Mouse (Mus musculus) E14TG2a.4 (cell line): ENCODE measurements around the gene Csta1.
"Not testable (repeated sequence)": the region's sequence is repeated elsewhere in the genome, so short reads cannot be mapped to it uniquely, and the experiment has no call there.

Source experiments
- CTCF ChIP-seq: conservative IDR thresholded peaks from 2 replicates; pipeline ENCODE4 v1.5.1; 2014; ENCODE audit warnings: low read length
- NANOG ChIP-seq: IDR thresholded peaks from 2 replicates; pipeline ENCODE4 v1.6.1; 2014; ENCODE audit warnings: borderline replicate concordance, low read length, mixed read lengths

DNA sequence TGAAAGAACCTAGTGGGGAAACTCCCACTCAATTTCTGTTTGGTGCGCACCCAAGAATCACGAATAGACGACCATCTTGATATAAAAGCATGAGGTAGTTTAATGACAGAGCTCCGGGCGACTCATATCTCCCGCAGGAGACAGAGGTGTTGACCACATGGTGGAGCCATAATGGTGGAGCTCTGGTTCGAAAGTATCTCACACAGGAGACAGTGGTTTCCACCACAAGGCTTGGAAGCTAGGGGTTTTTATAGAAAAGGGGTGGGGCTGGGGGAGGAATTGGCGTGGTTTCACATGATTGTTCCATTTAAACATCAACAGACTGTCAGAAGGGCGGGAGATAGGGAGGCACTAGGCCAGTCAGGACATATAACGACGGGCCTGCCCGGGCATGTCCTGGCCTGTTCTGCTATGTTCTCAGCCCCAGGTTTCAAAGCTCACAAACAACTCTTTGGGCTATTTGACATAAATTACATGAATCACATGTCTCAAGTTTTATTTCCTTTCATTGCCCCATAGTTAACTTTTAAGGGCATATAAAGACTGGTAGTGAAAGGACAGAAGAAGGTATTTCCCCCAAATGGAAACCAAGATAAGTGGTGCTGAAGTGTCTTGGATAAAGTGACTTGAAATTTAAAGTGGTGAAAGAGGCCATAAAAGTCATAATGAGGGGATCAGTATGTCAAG, 33.1 kb downstream of the Csta1 start:
- not testable (repeated sequence) for TF ChIP-seq CTCF, NANOG
